Mouse (Mus musculus) heart, postnatal 0 days (tissue): ENCODE results near the gene 1810055G02Rik.

Experiments used
- CTCF ChIP-seq: IDR thresholded peaks from 2 replicates; pipeline ENCODE4 v1.5.1; 2016; ENCODE audit warnings: antibody characterized with exemption, control low read depth, low read depth
- EP300 ChIP-seq: IDR thresholded peaks from 2 replicates; pipeline ENCODE4 v1.6.1; 2016; ENCODE audit warnings: antibody characterized with exemption, low read depth

DNA sequence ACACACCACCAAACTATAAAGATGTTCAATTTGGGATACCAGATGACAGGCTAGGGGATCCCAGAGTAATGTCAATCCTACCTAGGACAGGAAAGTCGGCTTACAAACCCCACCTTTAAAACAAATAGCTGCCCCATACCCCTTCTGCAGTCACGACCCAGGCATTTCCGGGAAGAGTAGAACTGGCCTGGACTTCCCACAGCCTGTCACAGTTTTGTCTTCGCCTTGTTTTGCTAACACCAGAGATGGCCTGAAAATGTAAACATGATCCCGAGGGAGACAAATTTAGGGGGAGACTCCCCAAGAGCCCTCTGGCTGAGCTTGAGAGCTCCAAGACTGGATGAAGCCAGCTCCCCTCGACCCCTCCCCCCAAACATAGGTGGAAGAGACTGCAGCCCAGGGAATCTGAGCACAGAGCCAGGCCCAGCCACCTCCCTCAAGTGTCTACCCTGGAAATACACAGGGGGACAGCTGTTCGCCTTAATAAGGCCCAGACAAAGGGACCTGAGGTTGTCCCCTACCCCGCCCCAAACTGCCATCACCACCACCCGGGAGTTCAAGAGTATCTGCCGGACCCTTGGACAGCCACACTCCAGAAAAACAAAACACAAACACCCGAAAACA lies 23.0 kb upstream of the 1810055G02Rik start:
- TF ChIP-seq EP300 (no peak), CTCF (no peak)
